Mouse (Mus musculus) brain, embryonic 14.5 days (tissue): ENCODE measurements around the gene Tcap.

ENCODE experiments used
- CTCF ChIP-seq: fragments of 200-500 bp; IDR thresholded peaks from 2 replicates; pipeline ENCODE4 v1.5.1; 2012; ENCODE audit warnings: inconsistent platforms, mild to moderate bottlenecking, moderate library complexity, borderline replicate concordance; ENCODE audit not compliant: insufficient read depth, insufficient read length; ENCODE audit errors: extremely low read depth
- POLR2A ChIP-seq: fragments of 200-500 bp; IDR thresholded peaks from 2 replicates; pipeline ENCODE4 v1.6.1; 2012; ENCODE audit warnings: mild to moderate bottlenecking, inconsistent platforms, borderline replicate concordance; ENCODE audit not compliant: poor library complexity, insufficient read depth, insufficient read length, severe bottlenecking; ENCODE audit errors: extremely low read depth

GRCm38 (mm10) chr11:98373244-98373643, 10.4 kb upstream of the Tcap start:
- TF ChIP-seq CTCF (no peak), POLR2A (no peak)
